Mouse (Mus musculus) cerebellum, adult 11-12 months (tissue): ENCODE measurements at regions not wholly inside any gene's neighbourhood (a gene's known extent, or its start where the extent isn't known, plus 50 kb on each side); places are given as distances from the start of the nearest gene placed in this dataset.
A peak's percentile ranks its signal among the peaks of the same experiment; 100 is the strongest.
"Not testable (repeated sequence)": the region's sequence is repeated elsewhere in the genome, so short reads cannot be mapped to it uniquely, and the experiment has no call there.

Experiments used
- DNase-seq: peaks from one replicate; pipeline ENCODE4 v3.0.0; 2022

DNA sequence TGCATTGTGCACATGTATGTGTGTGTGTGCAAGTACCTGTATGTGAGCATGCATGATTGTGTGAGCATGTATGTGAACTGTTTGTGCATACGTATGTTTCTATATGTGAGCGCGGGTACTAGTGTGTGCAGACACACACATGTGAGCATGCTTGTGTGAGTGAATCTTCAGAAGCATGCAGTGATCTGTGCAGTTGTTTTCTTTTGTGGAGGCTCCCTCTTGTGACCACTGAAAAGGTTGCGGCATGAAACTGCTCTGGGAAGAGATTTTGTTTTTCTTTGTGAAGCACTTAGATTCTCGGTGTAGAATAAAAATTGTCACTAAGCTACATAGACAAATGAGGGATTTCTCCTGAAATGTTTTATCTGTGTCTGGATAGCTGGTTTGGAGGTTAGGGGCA, 189.2 kb upstream of the Rapgef5 start:
- not testable (repeated sequence) for DNase-seq

DNA sequence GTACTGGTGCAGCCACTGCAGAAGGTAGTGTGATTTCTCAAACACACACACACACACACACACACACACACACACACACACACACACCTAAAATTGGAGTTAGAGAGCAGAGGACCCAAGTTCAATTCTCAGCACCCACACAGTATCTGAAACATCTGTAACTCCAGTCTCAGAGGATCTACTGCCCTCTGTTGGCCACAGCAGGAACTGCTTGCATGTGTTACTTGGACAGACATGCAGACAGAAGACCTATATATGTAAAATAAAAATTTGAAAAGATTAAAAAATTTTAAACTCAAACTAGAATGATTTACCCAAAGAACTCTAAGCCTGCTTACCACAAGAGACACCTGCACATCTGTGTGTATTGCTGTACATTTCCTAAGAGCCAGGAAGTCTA, 185.9 kb upstream of the Rapgef5 start:
- DNase-seq: no peak

- no peak for DNase-seq
These were observed 179.4 kb upstream of the Rapgef5 start for GRCm38 (mm10) chr12:117336856-117337255.

GRCm38 (mm10) chr12:117342321-117342720, 174.0 kb upstream of the Rapgef5 start:
- DNase-seq: no peak

DNA sequence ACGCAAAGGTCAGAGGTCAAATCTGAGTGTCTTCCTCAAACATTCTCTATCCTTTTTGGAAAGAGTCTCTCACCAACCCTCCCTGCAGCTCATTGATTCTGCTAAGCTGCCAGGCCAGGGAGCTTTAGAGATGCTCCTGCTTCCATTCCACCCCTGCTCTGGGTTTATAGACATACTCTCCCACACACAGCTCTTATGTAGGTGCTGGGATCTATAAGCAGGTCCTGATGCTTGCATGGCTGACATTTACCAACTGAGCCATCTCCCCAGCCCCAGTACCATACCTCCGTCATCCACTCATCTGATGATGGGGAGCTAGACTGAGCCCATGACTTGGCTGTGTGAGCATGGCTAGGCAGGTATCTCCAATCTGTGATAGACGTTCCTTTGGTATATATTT, 173.2 kb upstream of the Rapgef5 start:
- no peak for DNase-seq

- not testable (repeated sequence) for DNase-seq
These were observed 172.7 kb upstream of the Rapgef5 start for GRCm38 (mm10) chr12:117343605-117344004.

GRCm38 (mm10) chr12:117344266-117345087, 171.8 kb upstream of the Rapgef5 start:
- DNase-seq: no peak

DNA sequence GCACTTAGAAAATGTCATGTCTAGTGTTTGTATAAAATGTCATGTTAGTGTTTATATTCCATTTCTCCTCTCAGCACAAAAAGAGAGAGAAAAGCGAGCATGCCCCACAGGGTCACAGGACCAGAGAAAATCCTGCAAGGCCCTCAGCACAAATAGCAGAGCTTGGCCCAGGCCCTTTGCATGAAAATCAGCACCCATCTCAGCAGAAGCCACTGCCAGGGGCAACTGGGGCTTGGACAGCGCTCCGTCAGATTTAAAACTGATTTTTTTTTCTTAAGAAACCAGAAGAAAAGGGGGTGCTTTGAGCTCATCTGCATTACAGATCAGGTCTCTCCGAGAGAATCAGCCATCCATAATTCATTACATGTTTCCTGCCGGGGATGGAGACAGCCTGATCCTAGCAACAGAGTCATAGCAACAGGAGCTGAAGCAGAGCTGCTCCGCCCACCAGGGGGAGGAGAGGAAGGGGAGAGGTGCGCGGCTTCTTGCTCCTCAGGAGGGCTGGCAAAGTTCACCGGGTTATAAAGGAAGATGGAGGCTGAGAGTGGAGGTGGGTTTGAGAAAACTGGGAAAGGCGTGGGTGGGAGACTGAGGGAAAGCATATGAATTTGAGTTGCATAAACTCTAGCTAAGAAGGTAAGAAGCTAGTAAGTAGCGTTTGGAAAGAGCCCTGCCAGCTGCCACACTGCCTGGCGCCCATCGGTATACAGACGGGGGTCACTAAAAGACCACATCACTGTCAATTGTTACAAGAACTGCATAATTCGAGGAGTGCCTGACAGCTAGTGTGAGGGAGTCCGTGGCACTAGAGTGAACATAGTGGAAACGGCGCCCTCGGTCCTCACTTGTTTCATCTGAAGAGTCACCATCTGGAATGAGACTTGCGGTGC, 170.9 kb upstream of the Rapgef5 start:
- DNase-seq: peak; percentile 12

DNA sequence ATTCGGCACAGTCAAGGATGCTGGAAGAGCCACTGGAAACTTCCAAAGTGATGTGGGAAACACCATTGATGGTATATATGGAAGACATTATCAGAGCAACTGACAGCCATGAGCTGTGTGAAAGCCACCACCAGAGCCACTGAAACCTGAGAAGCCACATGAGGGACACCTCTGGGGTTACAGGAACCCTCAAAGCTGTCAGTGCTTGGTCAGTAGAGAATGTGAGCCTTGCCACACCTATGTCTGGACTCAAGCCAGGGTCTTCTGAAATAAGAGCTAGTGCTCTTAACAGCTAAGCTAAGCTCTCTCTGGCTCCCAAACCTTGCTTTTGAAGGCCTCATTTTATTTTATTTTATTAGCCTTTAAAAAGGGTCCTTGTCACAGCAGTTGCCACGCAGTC, 170.2 kb upstream of the Rapgef5 start:
- no peak for DNase-seq

GRCm38 (mm10) chr12:117347135-117347534, 169.1 kb upstream of the Rapgef5 start:
- DNase-seq: no peak

GRCm38 (mm10) chr12:117348516-117348915, 167.8 kb upstream of the Rapgef5 start:
- DNase-seq: no peak

GRCm38 (mm10) chr12:117351900-117352299, 164.4 kb upstream of the Rapgef5 start:
- DNase-seq: no peak

DNA sequence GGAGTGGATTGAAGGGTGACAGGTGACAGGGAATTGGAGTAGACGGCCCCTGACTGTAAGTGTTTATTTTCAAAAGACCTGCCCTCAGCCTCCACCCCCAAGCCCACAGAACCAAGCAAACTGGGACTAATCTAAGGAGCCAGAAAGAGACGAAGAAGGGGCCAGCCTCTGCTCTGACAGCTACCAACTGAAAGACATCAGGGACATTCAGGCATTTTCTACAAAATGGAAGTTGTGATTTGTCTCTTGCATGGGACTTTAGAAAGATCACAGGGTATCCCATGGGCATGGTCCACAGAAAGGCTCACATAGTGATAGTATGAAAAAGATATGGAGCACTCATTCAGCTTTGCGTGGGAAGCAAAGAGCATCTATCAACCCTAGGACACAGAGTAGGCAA, 163.8 kb upstream of the Rapgef5 start:
- no peak for DNase-seq

- peak; percentile 12 for DNase-seq
These were observed 163.3 kb upstream of the Rapgef5 start for GRCm38 (mm10) chr12:117352938-117353337.

GRCm38 (mm10) chr12:117357811-117358210, 158.5 kb upstream of the Rapgef5 start:
- DNase-seq: no peak

- no peak for DNase-seq
These were observed 157.4 kb upstream of the Rapgef5 start for GRCm38 (mm10) chr12:117358891-117359290.

DNA sequence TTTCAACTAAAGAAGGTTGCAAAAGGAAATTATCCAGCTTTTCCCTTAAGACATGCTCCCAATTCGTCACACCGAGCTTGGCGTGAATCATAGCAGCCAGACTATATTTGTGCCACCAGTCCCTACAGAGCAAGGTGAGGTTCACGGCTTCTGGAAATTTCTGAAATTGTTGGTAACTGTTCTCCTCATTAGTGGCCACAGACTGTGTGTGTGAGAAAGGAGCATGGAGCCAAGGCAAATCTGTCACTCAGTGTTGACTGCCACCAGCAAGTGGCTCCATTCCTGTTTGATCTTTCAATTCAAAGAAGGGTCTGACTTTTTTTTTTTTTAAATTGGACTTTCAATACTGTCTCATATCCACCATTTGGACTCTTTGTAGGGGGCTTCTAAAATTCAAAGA, 156.1 kb upstream of the Rapgef5 start:
- no peak for DNase-seq

- DNase-seq: no peak
These were observed 154.5 kb upstream of the Rapgef5 start for GRCm38 (mm10) chr12:117361826-117362225.

DNA sequence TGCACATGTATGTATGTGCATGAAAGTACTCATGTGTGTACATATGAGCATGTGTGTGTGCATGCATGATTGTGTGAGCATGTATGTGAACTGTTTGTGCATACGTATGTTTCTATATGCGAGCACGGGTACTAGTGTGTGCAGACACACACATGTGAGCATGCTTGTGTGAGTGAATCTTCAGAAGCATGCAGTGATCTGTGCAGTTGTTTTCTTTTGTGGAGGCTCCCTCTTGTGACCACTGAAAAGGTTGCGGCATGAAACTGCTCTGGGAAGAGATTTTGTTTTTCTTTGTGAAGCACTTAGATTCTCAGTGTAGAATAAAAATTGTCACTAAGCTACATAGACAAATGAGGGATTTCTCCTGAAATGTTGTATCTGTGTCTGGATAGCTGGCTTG, 152.8 kb upstream of the Rapgef5 start:
- not testable (repeated sequence) for DNase-seq

DNA sequence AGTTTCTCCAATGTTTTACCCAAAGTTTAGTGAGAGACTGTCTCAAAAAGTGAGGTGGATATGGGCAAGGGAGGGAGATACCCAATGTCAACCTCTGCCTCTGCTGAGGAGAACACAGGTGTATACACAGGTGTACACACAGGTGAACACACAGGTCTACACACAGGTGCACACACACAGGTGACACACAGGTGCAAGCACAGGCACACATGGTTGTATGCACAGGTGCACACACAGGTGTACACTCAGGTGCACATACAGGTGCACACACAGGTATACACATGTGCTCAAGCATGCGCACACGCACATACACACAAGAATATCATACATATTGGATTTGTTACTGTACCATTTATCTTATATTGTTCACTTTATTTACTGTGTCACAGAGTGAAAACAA, 151.1 kb upstream of the Rapgef5 start:
- no peak for DNase-seq

DNA sequence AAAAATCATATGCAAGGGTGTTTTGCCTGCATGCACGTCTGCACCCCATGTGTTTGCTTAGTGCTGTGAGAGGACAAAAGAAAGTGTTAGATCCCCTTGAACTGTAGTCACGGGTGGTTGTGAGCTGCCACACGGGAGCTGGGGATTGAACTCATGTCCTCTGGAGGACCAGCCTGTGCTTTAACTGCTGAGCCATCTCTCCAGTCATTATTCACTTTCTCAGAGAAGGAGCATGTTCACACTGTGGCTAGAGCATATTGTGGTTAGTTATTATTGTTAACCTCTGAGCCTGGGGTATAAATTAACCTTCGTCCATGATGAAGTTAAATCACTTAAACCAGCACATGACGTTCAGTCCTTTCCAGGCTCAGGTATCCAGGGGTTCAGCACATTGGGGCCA, 150.4 kb upstream of the Rapgef5 start:
- no peak for DNase-seq

- DNase-seq: no peak
These were observed 137.9 kb upstream of the Rapgef5 start for GRCm38 (mm10) chr12:117378297-117378887.

DNA sequence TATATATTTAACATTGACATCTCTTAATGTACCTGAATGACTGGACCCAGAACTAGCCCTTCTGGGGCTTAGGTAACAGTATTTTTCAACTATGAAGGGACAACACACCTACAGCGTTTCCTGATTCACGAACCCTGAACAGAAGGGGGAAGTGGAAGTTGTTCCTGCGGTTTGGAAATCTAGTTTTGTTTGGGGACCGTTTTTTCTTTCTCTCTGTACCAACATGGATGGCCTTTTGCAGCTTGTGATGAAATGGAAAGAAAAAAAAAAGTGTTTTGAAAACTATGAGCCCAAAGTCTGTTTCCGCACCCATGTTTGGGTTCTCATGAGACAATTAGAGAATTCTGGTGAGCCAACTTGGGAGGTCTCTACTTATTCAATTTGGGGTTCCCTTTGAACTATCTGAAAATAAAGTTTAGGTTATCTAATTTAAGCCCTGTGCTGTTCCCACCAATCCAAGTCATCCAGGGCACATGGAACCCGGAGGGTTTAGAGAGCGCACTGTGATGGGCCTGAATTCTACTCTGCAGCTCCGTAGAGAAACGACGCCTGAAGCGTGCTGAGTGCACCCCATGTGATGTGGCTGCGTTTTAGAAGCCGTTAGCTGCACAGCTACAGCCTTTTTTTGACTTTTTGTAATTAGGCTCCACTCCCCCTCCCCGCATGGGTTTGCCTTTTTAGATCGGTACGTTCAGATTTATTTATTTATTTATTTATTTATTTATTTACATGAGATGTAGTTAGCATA, 137.0 kb upstream of the Rapgef5 start:
- no peak for DNase-seq
